Mouse (Mus musculus): ENCODE results near the gene Etfb. TPM values are rescaled to one million over a fixed set of nuclear protein-coding genes. Genes with fewer than 3 reads are reported as not detected.
"Not testable (repeated sequence)": the region's sequence is repeated elsewhere in the genome, so short reads cannot be mapped to it uniquely, and the experiment has no call there.

Gene Etfb
- total RNA-seq (2021): 100 to 1,000 TPM; 346 to 421 TPM
- long read RNA-seq, experiment 1, transcript Etfb-201 (6 exons, 893 nt): major isoform, 231 of 263 reads
- long read RNA-seq, experiment 1, partial matches to known transcripts: 30 of 263 reads
- long read RNA-seq, experiment 1, other reads (novel, unspliced or antisense): 2 of 263 reads
- long read RNA-seq, experiment 2, transcript Etfb-201 (6 exons, 893 nt): major isoform, 292 of 324 reads
- long read RNA-seq, experiment 2, partial matches to known transcripts: 28 of 324 reads
- long read RNA-seq, experiment 2, other reads (novel, unspliced or antisense): 3 of 324 reads

DNA sequence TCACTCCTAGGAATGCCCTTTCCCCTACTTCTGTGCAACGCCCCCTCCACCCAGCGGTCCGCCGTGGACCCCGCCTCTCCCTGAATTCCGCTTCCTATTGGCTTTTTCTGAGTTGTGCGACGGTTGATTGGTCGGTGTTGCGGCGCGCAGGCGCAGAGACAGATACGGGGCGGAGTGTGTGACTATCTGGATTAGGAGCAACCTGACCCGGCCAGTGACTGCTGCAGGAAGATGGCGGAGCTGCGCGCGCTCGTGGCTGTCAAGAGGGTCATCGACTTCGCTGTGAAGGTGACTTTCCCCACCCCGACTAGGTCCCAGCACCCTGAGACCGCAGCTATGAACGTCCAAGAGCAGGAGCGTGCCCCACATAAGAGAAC, at the start of gene Etfb, which contains the start of gene Gm45233:
Gene Etfb (plus strand): TSS at position 167 of the 377 bp plus-strand sequence.
Gene Gm45233 (plus strand): TSS at position 212 of the 377 bp plus-strand sequence.
- DNase-seq: peak; percentile 90

DNA sequence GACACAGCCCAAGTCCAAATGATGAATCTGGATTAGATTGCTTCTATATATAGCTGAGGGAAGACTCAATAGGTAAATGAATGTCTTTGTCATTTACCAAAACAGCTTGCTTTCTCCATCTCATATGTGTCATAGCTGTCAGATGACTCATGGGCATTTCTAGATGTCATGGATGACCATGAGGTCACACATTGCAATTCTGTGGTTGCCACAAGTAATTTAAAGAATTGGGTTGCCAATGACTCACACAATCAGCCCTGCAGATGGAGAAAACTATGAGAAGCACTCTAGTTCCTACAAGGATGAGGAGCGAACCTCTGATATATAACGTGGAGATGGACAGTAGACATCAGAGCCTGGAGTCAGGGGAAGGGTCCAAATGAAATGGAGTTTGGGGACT, 44.4 kb upstream of the Etfb start:
- DNase-seq: no peak

DNA sequence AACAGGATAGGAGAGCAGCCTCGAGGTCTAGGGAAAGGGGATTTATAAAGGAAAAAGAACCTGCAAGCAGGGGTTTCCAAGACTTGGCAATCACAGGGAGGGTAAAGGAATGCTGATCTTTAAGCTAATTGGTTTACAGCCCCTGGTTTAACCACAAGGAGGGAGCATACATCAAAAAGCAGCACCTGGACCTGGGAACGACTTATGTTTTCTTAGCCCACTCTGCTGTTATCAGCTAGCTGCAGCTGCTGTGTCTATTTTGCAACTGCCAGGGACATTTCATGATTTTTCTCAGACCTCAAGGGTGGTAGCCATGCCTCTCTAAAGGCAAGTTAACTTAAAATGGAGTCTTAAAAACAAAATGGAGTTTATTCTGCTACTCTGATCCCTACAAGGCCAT, 41.2 kb upstream of the Etfb start:
- no peak for DNase-seq

- no peak for DNase-seq
These were observed 36.3 kb upstream of the Etfb start for GRCm38 (mm10) chr7:43407573-43407972.

- no peak for DNase-seq
These were observed 35.7 kb upstream of the Etfb start, which contains the start of gene Siglecg for GRCm38 (mm10) chr7:43408131-43408553. Gene Siglecg (plus strand): TSS chr7:43408204.

GRCm38 (mm10) chr7:43409084-43409483, 34.8 kb upstream of the Etfb start:
- DNase-seq: no peak

GRCm38 (mm10) chr7:43411724-43412123, 32.2 kb upstream of the Etfb start:
- not testable (repeated sequence) for DNase-seq

GRCm38 (mm10) chr7:43417298-43417697, 26.6 kb upstream of the Etfb start:
- no peak for DNase-seq

- DNase-seq: peak; percentile 89
These were observed 20.8 kb upstream of the Etfb start for GRCm38 (mm10) chr7:43422995-43423617.

GRCm38 (mm10) chr7:43423991-43424625, 19.8 kb upstream of the Etfb start:
- DNase-seq: no peak

GRCm38 (mm10) chr7:43427406-43427805, 16.5 kb upstream of the Etfb start, which contains the start of gene Lim2:
Gene Lim2 (plus strand): TSS chr7:43427670.
- DNase-seq: no peak

- DNase-seq: no peak
These were observed 14.4 kb upstream of the Etfb start for GRCm38 (mm10) chr7:43429500-43429899.

DNA sequence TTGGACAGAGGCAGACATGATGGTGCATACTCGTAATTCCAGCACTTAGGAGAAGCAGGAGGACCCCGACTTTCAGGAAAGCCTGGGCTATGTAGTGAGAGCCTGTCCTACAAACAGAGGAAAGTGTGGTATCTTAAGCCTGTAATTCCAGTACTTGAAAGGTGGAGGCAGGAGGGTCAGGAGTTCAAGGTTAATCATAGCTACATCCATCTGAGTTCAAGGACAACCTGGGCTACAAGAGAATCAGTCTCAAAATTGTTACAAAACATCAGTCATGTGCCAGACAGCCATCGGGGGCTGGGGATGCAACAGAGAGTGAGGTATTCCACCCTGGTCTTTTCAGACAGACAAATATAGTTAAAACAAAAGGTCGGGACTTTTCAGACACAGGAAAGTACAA, 11.0 kb upstream of the Etfb start:
- DNase-seq: no peak

GRCm38 (mm10) chr7:43434676-43435075, 9.2 kb upstream of the Etfb start:
- no peak for DNase-seq

GRCm38 (mm10) chr7:43436341-43437255, 7.3 kb upstream of the Etfb start, which contains the start of gene Nkg7:
Gene Nkg7 (plus strand): TSS chr7:43437073.
- DNase-seq: no peak

DNA sequence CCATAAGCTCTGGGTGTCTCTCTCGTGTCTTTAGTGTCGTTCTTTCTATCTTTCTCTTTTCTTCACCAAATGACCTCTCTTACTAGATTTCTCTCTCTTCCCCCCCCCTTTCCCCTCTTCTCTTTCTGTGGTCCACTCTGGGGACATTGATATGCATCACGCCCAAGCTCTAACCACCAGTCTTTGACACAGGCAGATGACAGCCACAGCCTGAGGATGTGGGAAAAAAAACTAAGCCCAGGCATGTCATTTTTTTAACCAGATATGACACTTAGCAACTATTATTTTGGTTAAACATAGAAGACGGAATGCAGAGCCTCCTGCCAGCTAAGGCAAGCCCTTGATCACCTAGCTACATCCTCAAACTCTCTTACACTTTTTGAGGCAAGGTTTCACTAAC, 5.3 kb upstream of the Etfb start:
- no peak for DNase-seq

DNA sequence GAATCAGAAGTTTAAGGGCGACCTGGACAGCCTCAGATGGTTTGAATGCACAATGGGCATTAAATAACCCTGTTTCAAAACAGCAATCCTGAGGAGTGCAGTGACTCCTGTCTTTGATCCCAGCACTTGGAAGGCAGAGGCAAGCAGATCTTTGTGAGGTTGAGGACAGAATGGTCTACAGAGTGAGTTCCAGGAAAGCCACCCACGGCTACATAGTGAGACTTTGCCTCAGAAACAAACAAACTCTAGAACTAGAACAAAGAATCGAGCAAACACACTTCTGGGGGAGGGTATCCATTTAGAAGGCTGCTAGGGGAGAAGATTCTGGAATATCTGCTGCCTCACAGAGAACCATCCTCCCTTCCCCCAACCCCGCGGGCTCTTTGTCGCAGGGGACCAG, 3.4 kb upstream of the Etfb start, which contains the start of gene Cldnd2:
Gene Cldnd2 (plus strand): TSS at position 301 of the 400 bp plus-strand sequence.
- DNase-seq: no peak

DNA sequence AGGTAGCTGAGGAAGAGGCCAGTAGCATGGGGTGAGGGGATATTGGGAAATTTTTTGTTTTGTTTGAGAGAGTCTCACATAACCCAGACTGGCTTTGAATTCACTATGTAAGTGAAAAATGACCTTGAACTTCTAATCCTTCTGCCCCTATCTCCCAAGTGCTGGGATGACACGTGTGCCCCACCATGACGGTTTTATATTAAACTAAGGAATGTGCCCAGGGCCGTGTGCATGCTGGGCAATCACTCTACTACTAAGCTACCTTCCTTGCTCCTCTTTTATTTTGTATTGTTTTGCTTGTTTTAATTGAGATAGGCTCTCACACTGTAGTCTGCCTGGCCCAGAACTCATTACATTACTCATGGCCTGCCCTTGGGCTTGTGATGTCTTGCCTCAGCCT, 2.8 kb upstream of the Etfb start:
- no peak for DNase-seq

GRCm38 (mm10) chr7:43442684-43443083, 1.2 kb upstream of the Etfb start:
- no peak for DNase-seq

DNA sequence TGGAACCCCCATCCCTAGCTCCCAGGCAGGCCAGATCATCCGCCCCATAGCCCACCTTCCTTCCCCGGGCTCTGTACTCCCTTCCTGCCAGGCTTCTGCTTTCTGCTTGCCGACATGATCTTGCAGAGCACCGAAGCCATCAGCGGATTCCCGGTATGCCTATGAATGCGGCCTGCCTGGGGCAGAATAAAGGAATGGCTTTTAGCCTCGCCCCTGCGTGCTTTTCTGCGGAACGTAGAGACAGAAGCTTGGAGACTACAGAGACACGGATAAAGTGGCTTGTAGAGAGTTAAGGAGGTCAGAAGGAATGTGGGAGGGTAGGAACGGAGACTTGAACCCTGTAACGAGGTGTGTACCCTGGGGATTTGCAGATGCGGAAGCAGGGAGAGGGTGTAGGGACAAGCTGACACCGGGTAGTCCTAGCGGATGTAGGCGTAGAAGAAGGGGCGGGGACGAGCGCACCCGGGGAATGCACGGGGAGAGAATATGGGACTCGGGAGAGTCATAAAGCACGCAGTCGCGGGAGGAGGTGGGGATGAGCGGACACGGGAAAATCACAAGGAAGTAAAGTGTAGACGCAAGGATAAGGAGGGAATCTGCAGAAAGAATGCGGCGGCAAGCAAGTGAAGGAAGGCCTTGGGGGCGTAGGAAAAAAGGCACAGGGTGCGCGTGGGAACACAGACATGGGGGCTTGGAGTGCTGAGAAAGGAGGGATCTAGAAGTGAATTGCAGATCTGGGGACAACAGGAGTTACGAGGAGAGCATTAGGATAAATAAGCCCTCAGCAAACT, 562 bp upstream of the Etfb start:
- DNase-seq: peak; percentile 67

GRCm38 (mm10) chr7:43447801-43448200, 3.9 kb downstream of the Etfb start:
- no peak for DNase-seq

All from gastrocnemius, postnatal 10 days (tissue).